Mouse (Mus musculus) cerebellum, adult 2 months (tissue): ENCODE results near the gene Gm10181.

ENCODE experiments used
- CTCF ChIP-seq: fragments of 200-500 bp; IDR thresholded peaks from 2 replicates; pipeline ENCODE4 v1.5.1; 2011; ENCODE audit warnings: low read depth, mild to moderate bottlenecking, control low read depth, low read length, moderate library complexity, borderline replicate concordance; ENCODE audit not compliant: insufficient read depth
- POLR2A ChIP-seq: fragments of 200-500 bp; IDR thresholded peaks from 2 replicates; pipeline ENCODE4 v1.6.1; 2011; ENCODE audit warnings: low read length, control low read depth, borderline replicate concordance; ENCODE audit not compliant: insufficient read depth

- TF ChIP-seq CTCF, result no peak
- TF ChIP-seq POLR2A, result no peak
These were observed 1.6 kb downstream of the Gm10181 start for GRCm38 (mm10) chr9:25090853-25091252.
